Mouse (Mus musculus): ENCODE results near the gene Tulp2.

DNA sequence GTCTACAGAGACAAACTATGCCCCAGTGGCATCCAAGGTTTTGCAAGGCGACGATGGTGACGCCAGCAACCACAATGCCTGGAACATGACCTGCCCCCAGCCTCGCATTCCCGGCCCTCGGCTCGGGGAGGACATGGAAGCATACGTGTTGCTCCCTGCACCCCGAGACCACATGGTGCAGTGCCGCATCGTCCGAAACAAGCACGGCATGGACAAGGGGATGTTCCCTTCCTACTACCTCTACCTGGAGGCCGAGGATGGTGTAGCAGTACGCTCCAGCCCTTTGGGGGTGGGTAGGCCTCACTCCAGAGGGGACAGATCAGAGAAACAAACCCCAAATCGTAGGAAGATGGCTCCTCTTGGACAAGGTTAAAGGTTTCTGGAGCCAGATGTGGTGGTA lies 36.9 kb downstream of the Tulp2 start:
- no peak for TF ChIP-seq CTCF (IDR thresholded peaks at IDR 0.05; ENCODE audit: insufficient read depth, low read length)
- TF ChIP-seq POLR2A (IDR thresholded peaks at IDR 0.05; ENCODE audit: borderline replicate concordance, extremely low read depth, low read depth, low read length) = no peak
